Mouse (Mus musculus): ENCODE measurements around the gene Anxa9.

Anxa9 gene

DNA sequence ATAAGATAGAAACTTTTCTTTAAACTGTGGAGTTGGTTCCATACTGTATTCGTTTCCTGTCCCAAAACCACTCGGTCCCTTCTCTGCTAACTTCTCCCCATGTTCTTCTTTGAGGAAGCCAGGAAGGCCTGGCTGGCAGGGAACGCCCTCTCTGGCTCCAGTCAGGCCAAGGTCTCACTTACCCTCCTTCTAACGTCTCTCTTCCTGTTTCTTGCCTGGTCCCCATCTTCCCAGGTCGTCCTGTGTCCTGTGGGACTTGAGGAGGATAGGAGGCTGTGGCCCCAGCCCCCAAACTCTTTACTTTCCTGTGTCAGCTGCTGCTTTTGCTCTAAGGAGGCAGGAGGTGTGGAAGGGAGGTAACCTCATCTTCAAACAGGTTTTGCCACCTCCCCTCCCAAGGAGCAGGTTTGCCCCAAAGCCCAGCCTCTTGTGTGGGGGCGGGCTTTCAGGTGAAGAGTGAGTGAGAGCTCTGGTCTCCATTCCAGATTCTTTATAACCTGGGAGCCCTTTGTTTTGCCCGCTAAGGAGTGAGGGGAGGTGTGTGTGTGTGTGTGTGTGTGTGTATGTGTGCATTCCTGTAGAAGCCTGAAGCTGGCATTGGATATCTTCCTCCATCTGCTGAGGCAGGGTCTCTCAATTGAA, 56.1 kb downstream of the Anxa9 start, which contains the start of gene Bnipl:
Gene Bnipl (minus strand): TSS at position 411 of the 642 bp plus-strand sequence.
- DNase-seq (ENCODE audit: low read depth, low spot score): no peak

GRCm38 (mm10) chr3:95250361-95250760, 56.6 kb downstream of the Anxa9 start:
- no peak for DNase-seq (ENCODE audit: low read depth, low spot score)

DNA sequence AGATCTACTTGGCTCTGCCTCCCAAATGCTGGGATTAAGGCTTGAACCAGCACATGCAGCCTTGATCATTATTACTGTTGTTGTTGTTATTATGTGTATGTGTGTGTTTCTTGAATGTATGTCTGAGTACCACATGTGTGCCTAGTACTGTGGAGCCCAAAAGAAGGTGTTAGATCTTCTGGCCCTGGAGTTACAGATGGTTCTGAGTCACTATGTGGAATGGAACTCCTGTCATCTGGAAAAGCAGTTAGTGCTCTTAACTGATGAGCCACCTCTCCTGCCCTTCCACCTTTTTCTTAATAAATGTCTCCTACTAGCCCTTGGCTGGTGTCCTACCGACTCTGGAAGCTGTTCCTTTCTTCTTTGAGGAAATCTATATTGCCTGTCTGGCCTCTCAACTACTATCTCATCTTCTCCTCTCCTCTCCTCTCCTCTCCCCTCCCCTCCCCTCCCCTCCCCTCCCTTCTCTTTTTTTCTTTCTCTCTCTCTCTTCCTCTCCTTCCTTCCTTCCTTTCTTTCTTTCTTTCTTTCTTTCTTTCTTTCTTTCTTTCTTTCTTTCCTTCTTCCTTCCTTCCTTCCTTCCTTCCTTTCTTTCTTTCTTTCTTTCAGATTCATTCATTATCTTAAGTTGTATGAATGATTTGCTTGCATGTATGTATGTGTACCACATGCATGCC, 59.2 kb downstream of the Anxa9 start:
- DNase-seq (ENCODE audit: low read depth, low spot score): no peak

GRCm38 (mm10) chr3:95246465-95247231, 60.3 kb downstream of the Anxa9 start:
- no peak for DNase-seq (ENCODE audit: low read depth, low spot score)

Measured in ZHBTc4 (cell line).